Mouse (Mus musculus): ENCODE results near the gene Smc1a. TPM values are rescaled to one million over a fixed set of nuclear protein-coding genes. Genes with fewer than 3 reads are reported as not detected.
"Not testable (repeated sequence)": the region's sequence is repeated elsewhere in the genome, so short reads cannot be mapped to it uniquely, and the experiment has no call there.

Smc1a gene
- polyA plus RNA-seq, 2 experiments: 41.9 to 51.8 TPM

DNA sequence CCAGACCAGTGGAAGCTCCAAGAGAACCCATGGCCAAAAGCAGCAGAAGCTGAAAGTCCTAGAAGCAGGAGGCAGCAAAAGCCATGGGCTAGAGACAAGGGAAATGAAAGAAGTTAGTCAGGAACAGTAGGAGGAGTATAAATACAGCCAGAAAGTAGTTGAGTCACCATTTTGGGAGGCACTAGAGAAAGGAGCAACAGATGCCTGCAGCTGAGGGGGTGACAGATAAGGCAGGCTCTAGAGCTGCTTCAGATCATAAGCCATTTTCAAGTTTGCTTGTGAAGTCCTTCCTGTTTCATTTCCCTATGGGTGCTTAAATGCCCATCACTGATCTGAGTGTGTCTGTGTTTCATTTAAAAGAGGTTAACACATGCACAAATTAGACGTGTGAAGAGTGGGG lies 51.6 kb downstream of the Smc1a start:
- Histone ChIP-seq H3K4me1 (replicated peaks; ENCODE audit: control insufficient read depth in 2 of 2, insufficient read depth in 2 of 2, low read length in 1 of 2) (no peaks in the 10 kb centered on the region), H3K27ac (no peak overlapping the region), H3K9ac (replicated peaks) (no peak overlapping the region), H3K9me3 (ENCODE audit: control insufficient read depth, low read length) (no peaks in the 10 kb centered on the region), H3K27me3 (ENCODE audit: control insufficient read depth, insufficient read depth, low read length) (no peaks in the 10 kb centered on the region; the same call in 1 of the 2 replicates), H3K4me3 (ENCODE audit: insufficient read depth in 1 of 2, low read depth in 2 of 2, low read length in 2 of 2) (no peak overlapping the region), H3K4me2 (ENCODE audit: low read depth) (no peak overlapping the region), H3K36me3 (replicated peaks; ENCODE audit: control insufficient read depth, insufficient read depth, low read depth) (peaks cover 4% of the 10 kb centered on the region; the same call in 1 of the 2 replicates)
- TF ChIP-seq EP300 (IDR thresholded peaks at IDR 0.05; ENCODE audit: low read depth) (no peak), CTCF (IDR thresholded peaks at IDR 0.05; ENCODE audit: low read depth) (no peak)
- WGBS (ENCODE audit: insufficient replicate concordance): 37% methylated on average over 1 of the region's 1 CpGs
- DNase-seq (ENCODE audit: low read depth in 3 of 3, low spot score in 3 of 3) (no peak), ATAC-seq (ENCODE audit: insufficient read depth) (no peak)

DNA sequence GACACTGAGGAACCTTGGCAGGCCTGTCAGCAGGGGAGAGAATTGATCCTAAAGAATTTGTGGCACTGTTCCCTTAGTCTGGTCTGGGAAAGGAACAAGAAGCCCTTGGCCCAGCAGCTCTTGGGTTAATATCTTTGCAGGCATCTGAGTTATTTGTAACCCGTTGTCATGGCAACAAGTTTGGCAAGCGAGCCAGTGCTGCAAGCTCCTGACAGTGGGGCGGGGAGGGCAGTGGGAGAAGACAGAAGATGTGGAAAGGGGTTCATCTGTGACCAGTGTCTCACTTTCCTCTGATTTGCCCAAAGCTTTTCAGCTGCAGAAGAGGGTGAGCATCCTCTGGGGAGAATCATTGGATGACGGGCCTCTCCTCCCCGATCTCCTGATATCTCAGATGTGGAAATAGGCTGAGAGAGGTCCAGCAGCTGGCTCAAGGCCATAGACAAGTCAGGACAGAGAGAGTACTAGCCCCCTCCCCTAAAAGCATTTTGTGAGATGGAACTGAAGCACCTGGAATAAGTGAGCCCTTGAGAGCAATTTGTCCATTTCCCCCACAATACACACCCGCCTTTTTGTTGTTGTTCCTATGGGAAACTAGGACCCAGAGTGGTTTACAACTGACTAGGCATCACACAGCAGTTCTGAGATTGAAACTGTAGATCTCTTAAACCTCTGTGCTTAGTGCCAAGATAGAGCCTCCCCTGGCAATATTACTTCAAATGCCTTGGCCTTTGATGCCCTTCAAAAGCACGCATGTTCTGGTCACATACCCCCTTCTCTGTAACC lies 73.8 kb downstream of the Smc1a start:
- not testable (repeated sequence) for DNase-seq (ENCODE audit: low read depth in 3 of 3, low spot score in 3 of 3); H3K27ac ChIP-seq
- WGBS (ENCODE audit: insufficient replicate concordance): 37% methylated on average over 7 of the region's 7 CpGs

DNA sequence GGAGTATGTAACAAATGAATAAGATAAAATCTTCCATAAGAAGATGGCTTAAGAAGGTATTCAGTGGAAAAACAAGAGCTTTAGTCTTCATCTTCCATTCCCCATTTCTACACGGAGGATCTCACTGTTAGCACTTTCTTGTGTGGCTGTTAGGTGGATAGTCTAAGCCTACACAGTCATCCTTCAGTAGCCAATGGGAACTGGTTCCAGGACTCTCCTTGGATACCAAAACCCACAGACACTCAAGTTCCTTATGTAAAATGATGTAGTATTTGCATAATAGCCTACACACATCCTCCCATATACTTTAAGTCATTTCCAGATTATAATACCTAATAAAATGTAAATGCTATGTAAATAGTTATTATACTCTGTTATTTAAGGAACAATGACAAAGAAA lies 81.3 kb downstream of the Smc1a start:
- ATAC-seq (ENCODE audit: insufficient read depth) (no peak), DNase-seq (ENCODE audit: low read depth in 3 of 3, low spot score in 3 of 3) (no peak)
- Histone ChIP-seq H3K27me3 (ENCODE audit: control insufficient read depth, insufficient read depth, low read length) (no peaks in the 10 kb centered on the region; the same call in 1 of the 2 replicates), H3K9me3 (ENCODE audit: control insufficient read depth, low read length) (no peaks in the 10 kb centered on the region), H3K4me2 (ENCODE audit: low read depth) (no peak overlapping the region), H3K27ac (no peak overlapping the region), H3K4me1 (replicated peaks; ENCODE audit: control insufficient read depth in 2 of 2, insufficient read depth in 2 of 2, low read length in 1 of 2) (no peaks in the 10 kb centered on the region), H3K4me3 (ENCODE audit: insufficient read depth in 1 of 2, low read depth in 2 of 2, low read length in 2 of 2) (no peak overlapping the region), H3K36me3 (replicated peaks; ENCODE audit: control insufficient read depth, insufficient read depth, low read depth) (no peaks in the 10 kb centered on the region), H3K9ac (replicated peaks) (no peak overlapping the region)
- TF ChIP-seq EP300 (IDR thresholded peaks at IDR 0.05; ENCODE audit: low read depth): no peak
- no peak for TF ChIP-seq CTCF (IDR thresholded peaks at IDR 0.05; ENCODE audit: low read depth)
- 43% methylated on average over 1 of the region's 1 CpGs for WGBS (ENCODE audit: insufficient replicate concordance)

More for the DNA sequence above, 73.8 kb downstream of the Smc1a start:
- H3K36me3 ChIP-seq (replicated peaks; ENCODE audit: control insufficient read depth, insufficient read depth, low read depth); H3K4me1 ChIP-seq (replicated peaks; ENCODE audit: control insufficient read depth in 2 of 2, insufficient read depth in 2 of 2, low read length in 1 of 2); H3K4me2 ChIP-seq (ENCODE audit: low read depth); H3K9me3 ChIP-seq (ENCODE audit: control insufficient read depth, low read length); H3K27me3 ChIP-seq (ENCODE audit: control insufficient read depth, insufficient read depth, low read length); H3K9ac ChIP-seq (replicated peaks); ATAC-seq (ENCODE audit: insufficient read depth); H3K4me3 ChIP-seq (ENCODE audit: insufficient read depth in 1 of 2, low read depth in 2 of 2, low read length in 2 of 2): not testable (repeated sequence)

Other genes with a start within 250 kb of the Smc1a start
- gene Huwe1, start 215.6 kb upstream of the Smc1a start, polyA plus RNA-seq (2012; rRNA removed): 19.6 and 19.7 TPM in 2 replicates
- 11.6 and 11.9 TPM in 2 replicates for gene Huwe1, start 215.6 kb upstream of the Smc1a start, polyA plus RNA-seq (2014; fragmentation: Nextera tagmentation; extraction: Ambion mirVana)
- 33.4 and 34.9 TPM in 2 replicates for gene Hsd17b10, start 14.6 kb upstream of the Smc1a start, polyA plus RNA-seq (2012; rRNA removed)
- gene Hsd17b10, start 14.6 kb upstream of the Smc1a start, polyA plus RNA-seq (2014; fragmentation: Nextera tagmentation; extraction: Ambion mirVana): 98.4 and 102 TPM in 2 replicates
- 0.78 and 0.87 TPM in 2 replicates for gene Ribc1, start 133 bp upstream of the Smc1a start, polyA plus RNA-seq (2012; rRNA removed)
- gene Ribc1, start 133 bp upstream of the Smc1a start, polyA plus RNA-seq (2014; fragmentation: Nextera tagmentation; extraction: Ambion mirVana): 2.0 and 2.4 TPM in 2 replicates
- 1.1 TPM in 2 replicates for gene Iqsec2, start 127.8 kb downstream of the Smc1a start, polyA plus RNA-seq (2012; rRNA removed)
- gene Iqsec2, start 127.8 kb downstream of the Smc1a start, polyA plus RNA-seq (2014; fragmentation: Nextera tagmentation; extraction: Ambion mirVana): 1.0 and 1.3 TPM in 2 replicates
- gene Kdm5c, start 216.6 kb downstream of the Smc1a start, polyA plus RNA-seq (2012; rRNA removed): 13.9 and 18.2 TPM in 2 replicates
- gene Kdm5c, start 216.6 kb downstream of the Smc1a start, polyA plus RNA-seq (2014; fragmentation: Nextera tagmentation; extraction: Ambion mirVana): 10.0 and 16.5 TPM in 2 replicates